Mouse (Mus musculus) midbrain, embryonic 16.5 days (tissue): Measurements from ENCODE around the gene Hist1h2bb. TPM values are rescaled to one million over a fixed set of nuclear protein-coding genes. Genes with fewer than 3 reads are reported as not detected.
"Not testable (repeated sequence)": the region's sequence is repeated elsewhere in the genome, so short reads cannot be mapped to it uniquely, and the experiment has no call there.

Experiments used
- ATAC-seq: fragments of 200-750 bp; cut with Nextera tagmentation; 2 replicates; pipeline ENCODE4 v1.8.0; 2017; ENCODE audit warnings: moderate TSS enrichment
- H3K27ac ChIP-seq: fragments of 300-500 bp; sonication (generic); 2 replicates; pipeline ENCODE4 v1.5.1; 2014; ENCODE audit warnings: mild to moderate bottlenecking, low read length, mixed read lengths
- H3K27me3 ChIP-seq: fragments of 300-500 bp; sonication (generic); 2 replicates; pipeline ENCODE4 v1.6.1; 2014; ENCODE audit warnings: low read depth, low read length, mixed read lengths; ENCODE audit not compliant: control insufficient read depth, insufficient read depth
- H3K36me3 ChIP-seq: fragments of 300-500 bp; sonication (generic); 2 replicates; pipeline ENCODE4 v1.6.1; 2014; ENCODE audit warnings: mild to moderate bottlenecking, low read length, moderate library complexity, mixed read lengths; ENCODE audit not compliant: control insufficient read depth, insufficient read depth
- H3K4me1 ChIP-seq: fragments of 300-500 bp; sonication (generic); 2 replicates; pipeline ENCODE4 v1.6.1; 2014; ENCODE audit warnings: mild to moderate bottlenecking, low read length, mixed read lengths; ENCODE audit not compliant: control insufficient read depth, insufficient read depth
- H3K4me2 ChIP-seq: fragments of 300-500 bp; sonication (generic); 2 replicates; pipeline ENCODE4 v1.6.1; 2014; ENCODE audit warnings: mild to moderate bottlenecking, low read length, mixed read lengths
- H3K4me3 ChIP-seq: fragments of 300-500 bp; sonication (generic); 2 replicates; pipeline ENCODE4 v1.5.1; 2014; ENCODE audit warnings: low read depth, mild to moderate bottlenecking, low read length, moderate library complexity, mixed read lengths
- H3K9ac ChIP-seq: fragments of 300-500 bp; sonication (generic); 2 replicates; pipeline ENCODE4 v1.6.1; 2014; ENCODE audit warnings: low read depth, low read length, mixed read lengths
- H3K9me3 ChIP-seq: fragments of 300-500 bp; sonication (generic); replicated peaks from 2 replicates; pipeline ENCODE4 v1.6.1; 2014; ENCODE audit warnings: mild to moderate bottlenecking, low read length, mixed read lengths; ENCODE audit not compliant: control insufficient read depth, poor library complexity, severe bottlenecking
- WGBS: fragments of 180-500 bp; shearing (Covaris S2); extraction: QIAGEN DNeasy Blood & Tissue Kit; methylation state at CpG from one replicate; pipeline ENCODE4 v1.1.7; 2014; 5-methylcytosine and 5-hydroxymethylcytosine counted together
- polyA plus RNA-seq: library from polyadenylated mRNA; unstranded; fragments of >200 nt; fragmentation: Nextera tagmentation; extraction: Ambion mirVana; gene quantifications from 2 replicates; pipeline ENCODE4 v1.2.1, GENCODE M21; 2015

Gene Hist1h2bb
- polyA plus RNA-seq, 1 experiment from 2014 or later: not detected

DNA sequence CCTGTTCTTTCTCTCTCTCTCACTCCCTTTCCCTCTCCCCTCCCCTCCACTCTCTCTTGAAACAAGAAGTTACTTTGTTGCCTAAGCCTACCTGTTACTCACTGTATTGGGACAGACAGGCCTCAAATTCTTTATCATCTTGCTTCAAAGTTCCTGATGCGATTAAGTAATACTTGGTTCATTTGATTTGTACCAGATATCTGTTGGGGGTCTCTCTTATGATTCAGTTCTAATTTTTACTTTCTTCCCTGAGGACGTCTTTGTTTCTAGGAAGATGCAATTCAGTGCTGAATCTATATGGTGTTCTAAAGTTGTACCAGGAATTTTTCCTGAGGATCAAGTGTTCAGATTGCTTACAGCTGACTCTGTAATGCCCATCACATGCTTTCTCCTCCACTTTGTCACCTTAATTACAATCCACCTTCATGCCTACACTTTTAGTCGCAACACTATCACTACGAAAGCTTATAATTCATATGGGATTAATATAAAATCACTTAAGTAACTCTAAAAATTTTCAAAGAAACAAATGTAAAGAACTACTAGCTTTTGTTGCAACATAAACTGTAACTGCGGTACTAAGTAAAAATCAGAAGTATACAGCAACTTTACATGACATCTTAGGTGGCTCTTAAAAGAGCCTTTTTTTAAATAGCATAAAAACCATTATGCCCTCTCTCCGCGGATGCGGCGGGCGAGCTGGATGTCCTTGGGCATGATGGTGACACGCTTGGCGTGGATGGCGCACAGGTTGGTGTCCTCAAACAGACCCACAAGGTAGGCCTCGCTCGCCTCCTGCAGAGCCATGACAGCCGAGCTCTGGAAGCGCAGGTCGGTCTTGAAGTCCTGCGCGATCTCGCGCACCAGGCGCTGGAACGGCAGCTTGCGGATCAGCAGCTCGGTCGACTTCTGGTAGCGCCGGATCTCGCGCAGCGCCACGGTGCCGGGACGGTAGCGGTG lies 1.8 kb upstream of the Hist1h2bb start:
- Histone ChIP-seq H3K4me2 (peak overlapping the region; percentile 84), H3K27me3 (no peaks in the 10 kb centered on the region), H3K36me3 (no peaks in the 10 kb centered on the region), H3K4me1 (peaks cover 20% of the 10 kb centered on the region), H3K4me3 (peak overlapping the region; percentile 43), H3K27ac (no peak overlapping the region), H3K9ac (no peak overlapping the region), H3K9me3 (no peaks in the 10 kb centered on the region)
- 2% methylated on average over 13 of the region's 36 CpGs for WGBS
- no peak for ATAC-seq

DNA sequence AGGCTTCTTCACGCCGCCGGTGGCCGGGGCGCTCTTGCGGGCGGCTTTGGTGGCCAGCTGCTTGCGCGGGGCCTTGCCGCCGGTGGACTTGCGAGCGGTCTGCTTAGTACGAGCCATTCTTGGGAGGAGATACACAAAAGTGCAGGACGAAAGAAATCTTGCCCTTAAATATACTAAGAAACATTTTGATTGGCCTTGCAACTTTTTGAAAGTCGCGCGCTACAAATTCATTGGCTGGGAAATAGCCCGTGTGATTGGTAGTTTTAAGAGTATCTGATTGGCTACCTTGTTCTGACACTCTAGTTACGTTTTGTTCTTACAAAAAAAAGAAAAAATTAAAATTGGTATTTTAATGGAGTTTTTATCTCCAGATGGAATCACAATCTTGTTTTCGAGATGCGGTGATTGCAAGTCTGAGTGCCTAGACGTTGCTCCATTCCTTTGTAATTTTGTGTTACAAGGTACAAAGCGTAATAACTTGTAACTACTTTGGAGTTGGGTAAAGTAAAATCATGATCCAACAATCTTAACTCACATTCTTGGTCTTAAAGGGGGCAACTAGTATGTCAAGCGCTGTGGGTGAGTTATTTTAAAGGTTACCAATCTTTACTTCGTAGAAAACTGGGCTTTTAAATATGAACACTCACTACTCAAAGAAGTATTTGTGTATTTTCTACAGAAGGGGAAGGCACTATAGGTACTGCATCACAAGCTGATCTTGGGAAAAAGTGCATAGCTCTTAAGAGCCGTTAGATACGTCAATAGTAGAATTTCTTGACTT lies 963 bp upstream of the Hist1h2bb start, which contains the start of gene Hist1h3c:
Gene Hist1h3c (minus strand): TSS at position 222 of the 781 bp plus-strand sequence.
- Histone ChIP-seq H3K9me3 (no peaks in the 10 kb centered on the region), H3K4me3 (peak within 1 kb of the TSS; percentile 43), H3K9ac (peak within 1 kb of the TSS; percentile 46; the same call in 1 of the 2 replicates), H3K4me1 (peaks cover 14% of the 10 kb centered on the region), H3K36me3 (no peaks in the 10 kb centered on the region), H3K4me2 (peak within 1 kb of the TSS; percentile 84), H3K27ac (peak within 1 kb of the TSS; percentile 95), H3K27me3 (no peaks in the 10 kb centered on the region)
- ATAC-seq: peak; percentile 72
- under 1% methylated on average over 22 of the region's 28 CpGs for WGBS

DNA sequence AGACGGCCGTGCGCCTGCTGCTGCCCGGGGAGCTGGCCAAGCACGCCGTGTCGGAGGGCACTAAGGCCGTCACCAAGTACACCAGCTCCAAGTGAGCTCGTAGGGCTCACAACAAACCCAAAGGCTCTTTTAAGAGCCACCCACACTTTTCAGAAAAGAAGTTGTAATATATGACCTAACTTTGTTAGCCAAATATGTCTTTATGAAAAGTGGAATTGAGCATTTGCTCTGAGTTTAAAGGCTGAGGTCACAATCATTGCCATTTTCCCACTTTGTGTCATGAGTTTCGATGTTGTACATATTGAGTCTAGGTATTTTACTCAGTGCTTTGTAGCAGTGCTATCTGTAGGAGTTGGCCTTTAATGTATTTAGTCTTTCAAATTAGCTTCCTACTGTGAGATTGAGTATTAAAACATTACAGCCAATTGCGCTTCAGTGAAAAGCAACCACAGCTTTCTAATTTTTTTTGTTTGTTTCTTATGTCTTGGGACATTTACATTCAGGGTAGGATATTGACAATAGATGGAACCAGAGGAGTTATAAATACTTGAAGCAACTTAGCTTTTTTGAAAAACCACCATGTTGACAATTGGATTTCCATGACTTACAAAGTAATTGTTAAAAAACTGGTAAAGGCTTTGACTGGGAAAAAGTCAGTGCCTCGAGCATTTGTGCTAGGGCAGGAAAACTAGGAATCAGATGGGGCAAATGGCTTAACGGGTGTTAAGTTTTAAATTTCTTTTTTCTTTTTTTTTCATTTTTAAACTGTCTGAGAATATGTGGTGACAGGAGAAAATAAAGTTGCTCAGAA lies 752 bp downstream of the Hist1h2bb start:
- Histone ChIP-seq H3K4me1 (peaks cover 15% of the 10 kb centered on the region), H3K27me3 (no peaks in the 10 kb centered on the region), H3K9me3 (no peaks in the 10 kb centered on the region), H3K36me3 (no peaks in the 10 kb centered on the region), H3K27ac (peak overlapping the region; percentile 85), H3K4me2 (peak overlapping the region; percentile 84), H3K4me3 (peak overlapping the region; percentile 43), H3K9ac (peak overlapping the region; percentile 34)
- ATAC-seq: peak; percentile 11
- 3% methylated on average over 10 of the region's 13 CpGs for WGBS

DNA sequence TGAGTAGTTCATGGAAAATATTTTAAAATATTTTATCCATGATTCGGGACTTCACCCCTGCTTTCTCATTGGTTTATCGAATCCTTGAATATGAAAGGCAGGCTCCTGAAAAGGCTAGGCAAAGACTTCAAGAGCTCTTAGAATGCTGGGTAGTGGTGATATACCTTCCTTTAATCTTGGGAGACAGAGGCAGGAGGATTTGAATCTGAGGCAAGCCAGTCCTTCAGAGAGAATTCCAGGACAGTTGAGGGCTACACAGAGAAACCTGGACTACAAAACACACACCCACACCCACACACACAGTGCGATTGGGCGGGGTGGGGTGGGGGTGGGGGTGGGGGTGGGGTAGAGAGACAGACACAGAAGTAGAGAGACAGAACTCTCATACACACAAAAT lies 1.4 kb downstream of the Hist1h2bb start:
- H3K9me3 ChIP-seq: no peaks in the 10 kb centered on the region
- no peak overlapping the region for H3K27ac ChIP-seq
- H3K4me3 ChIP-seq: no peak overlapping the region
- peaks cover 19% of the 10 kb centered on the region for H3K4me1 ChIP-seq
- WGBS: 6% methylated on average over 4 of the region's 4 CpGs
- H3K36me3 ChIP-seq: no peaks in the 10 kb centered on the region
- no peak overlapping the region for H3K9ac ChIP-seq
- ATAC-seq: no peak
- no peaks in the 10 kb centered on the region for H3K27me3 ChIP-seq
- H3K4me2 ChIP-seq: no peak overlapping the region

DNA sequence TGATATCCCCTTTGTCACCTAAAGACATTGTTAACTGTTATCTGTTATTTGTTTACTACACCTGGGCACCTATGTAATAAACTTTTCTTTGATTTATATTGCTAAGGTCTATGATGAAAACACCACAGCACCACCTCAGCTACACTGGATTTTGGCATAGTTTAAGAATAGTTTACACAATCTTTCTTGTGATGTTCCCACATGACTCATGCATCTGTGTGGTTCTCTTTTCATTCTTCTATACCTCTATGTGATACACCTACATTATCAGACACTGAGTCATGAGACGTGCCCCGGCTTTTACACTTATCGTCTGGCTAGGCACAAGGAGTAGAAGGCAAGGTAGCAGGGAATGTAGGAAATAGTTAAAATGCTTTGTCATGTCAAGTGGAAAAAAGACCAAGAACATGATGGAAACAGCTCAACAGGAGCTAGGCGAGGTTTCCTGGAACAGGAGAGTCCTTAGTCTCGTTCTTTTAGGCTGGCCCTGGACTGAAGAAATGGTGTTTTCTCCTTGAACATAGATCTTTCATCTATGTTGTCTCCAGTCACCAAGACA lies 3.1 kb downstream of the Hist1h2bb start:
- no peak overlapping the region for H3K27ac ChIP-seq
- WGBS: 91% methylated on average over 5 of the region's 5 CpGs

DNA sequence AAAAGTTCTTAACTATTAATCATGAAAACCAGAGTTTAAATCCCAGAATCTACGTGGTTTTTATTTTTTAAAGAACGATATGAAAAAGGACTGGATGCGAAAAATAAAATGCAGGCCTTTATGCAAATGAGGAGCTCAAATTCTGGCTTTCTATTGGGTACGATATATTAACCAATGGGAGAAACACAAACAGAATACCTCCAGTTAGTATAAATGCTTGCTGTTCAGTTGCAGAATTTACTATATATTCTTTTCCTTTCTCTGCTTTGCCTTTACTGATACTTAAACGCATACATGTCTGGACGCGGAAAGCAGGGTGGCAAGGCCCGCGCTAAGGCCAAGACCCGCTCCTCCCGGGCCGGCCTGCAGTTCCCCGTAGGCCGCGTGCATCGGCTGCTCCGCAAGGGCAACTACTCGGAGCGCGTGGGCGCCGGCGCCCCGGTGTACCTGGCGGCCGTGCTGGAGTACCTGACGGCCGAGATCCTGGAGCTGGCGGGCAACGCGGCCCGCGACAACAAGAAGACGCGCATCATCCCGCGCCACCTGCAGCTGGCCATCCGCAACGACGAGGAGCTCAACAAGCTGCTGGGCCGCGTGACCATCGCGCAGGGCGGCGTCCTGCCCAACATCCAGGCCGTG lies 4.4 kb downstream of the Hist1h2bb start, which contains the start of gene Hist1h2ab:
Gene Hist1h2ab (plus strand): TSS at position 288 of the 639 bp plus-strand sequence.
- Histone ChIP-seq H3K4me1 (peaks cover 19% of the 10 kb centered on the region), H3K9ac (peak within 1 kb of the TSS; percentile 57), H3K4me3 (peak within 1 kb of the TSS; percentile 45), H3K4me2 (peak within 1 kb of the TSS; percentile 77), H3K27ac (peak within 1 kb of the TSS; percentile 90)
- H3K27me3 ChIP-seq, H3K9me3 ChIP-seq, H3K36me3 ChIP-seq: not testable (repeated sequence)
- under 1% methylated on average over 29 of the region's 47 CpGs for WGBS
- ATAC-seq: peak; percentile 41

More for the DNA sequence above, 3.1 kb downstream of the Hist1h2bb start:
- no peak overlapping the region for H3K9ac ChIP-seq
- H3K4me1 ChIP-seq: peaks cover 19% of the 10 kb centered on the region
- ATAC-seq: no peak
- no peak overlapping the region for H3K4me2 ChIP-seq
- no peaks in the 10 kb centered on the region for H3K9me3 ChIP-seq
- no peaks in the 10 kb centered on the region for H3K27me3 ChIP-seq
- H3K4me3 ChIP-seq: no peak overlapping the region
- no peaks in the 10 kb centered on the region for H3K36me3 ChIP-seq

DNA sequence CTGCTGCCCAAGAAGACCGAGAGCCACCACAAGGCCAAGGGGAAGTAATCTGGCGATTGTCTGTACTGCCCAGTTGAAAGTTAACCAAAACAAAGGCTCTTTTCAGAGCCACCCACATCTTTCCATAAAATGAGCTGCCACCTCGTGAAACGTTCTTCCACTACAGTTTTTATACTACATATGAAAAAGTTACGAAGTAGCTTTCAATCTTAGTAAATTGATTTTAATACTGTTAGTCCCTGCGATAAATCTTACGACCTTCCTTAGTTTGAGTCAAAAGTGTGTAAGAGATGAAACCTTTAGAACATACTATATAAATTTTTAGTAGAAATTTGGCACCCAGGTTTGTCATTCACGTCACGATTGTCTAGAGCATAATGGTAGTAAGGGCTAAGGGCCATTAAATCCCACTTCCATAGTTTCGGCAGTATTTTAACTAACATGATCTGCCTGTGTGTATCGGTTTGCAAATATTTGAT lies 5.0 kb downstream of the Hist1h2bb start:
- Histone ChIP-seq H3K9ac (peak overlapping the region; percentile 55), H3K27ac (peak overlapping the region; percentile 90), H3K4me2 (peak overlapping the region; percentile 77), H3K4me1 (peaks cover 19% of the 10 kb centered on the region), H3K27me3 (no peaks in the 10 kb centered on the region), H3K9me3 (no peaks in the 10 kb centered on the region), H3K4me3 (peak overlapping the region; percentile 45), H3K36me3 (no peaks in the 10 kb centered on the region)
- under 1% methylated on average over 11 of the region's 11 CpGs for WGBS
- no peak for ATAC-seq
